Mouse (Mus musculus) neutrophil, adult 65 days (primary cell): ENCODE measurements around the gene Gbgt1. TPM values are rescaled to one million over a fixed set of nuclear protein-coding genes. Genes with fewer than 3 reads are reported as not detected.

ENCODE experiments used
- total RNA-seq: library from RNA; stranded (reverse); gene quantifications from 2 replicates; pipeline ENCODE4 v1.2.4, GENCODE M21; 2023

Gene Gbgt1
- 3.6 and 3.7 TPM in 2 replicates for total RNA-seq

GRCm38 (mm10) chr2:28496671-28497070 lies at the start of gene Gbgt1:
Gene Gbgt1 (plus strand): TSS chr2:28496891.

GRCm38 (mm10) chr2:28465836-28466518 lies 30.7 kb upstream of the Gbgt1 start, which contains the start of gene 1700007K13Rik:
Gene 1700007K13Rik (minus strand): TSS chr2:28466332.

GRCm38 (mm10) chr2:28467860-28468485 lies 28.7 kb upstream of the Gbgt1 start, which contains the start of gene Mrps2:
Gene Mrps2 (plus strand): TSS chr2:28468066.

GRCm38 (mm10) chr2:28505795-28506194 lies 9.1 kb downstream of the Gbgt1 start, which contains the start of gene Gm10134:
Gene Gm10134 (plus strand): TSS chr2:28506095.

GRCm38 (mm10) chr2:28512798-28513401 lies 16.2 kb downstream of the Gbgt1 start, which contains the start of gene Ralgds:
Gene Ralgds (plus strand): TSS chr2:28513125.

Other genes with a start within 250 kb of the Gbgt1 start
- 0.41 TPM in 1 of 2 replicates, not detected in the other for gene Ppp1r26, start 50.1 kb upstream of the Gbgt1 start, total RNA-seq
- gene 1700007K13Rik, start 30.6 kb upstream of the Gbgt1 start, total RNA-seq: not detected in 2 replicates
- 10.8 and 11.1 TPM in 2 replicates for gene Mrps2, start 28.8 kb upstream of the Gbgt1 start, total RNA-seq
- gene Gm10134, start 9.2 kb downstream of the Gbgt1 start, total RNA-seq: 1.5 TPM in 1 of 2 replicates, not detected in the other
- gene Ralgds, start 16.2 kb downstream of the Gbgt1 start, total RNA-seq: 128 and 156 TPM in 2 replicates
- gene Cel, start 66.5 kb downstream of the Gbgt1 start, total RNA-seq: not detected in 2 replicates
- gene Gtf3c5, start 86.9 kb downstream of the Gbgt1 start, total RNA-seq: 16.2 and 18.6 TPM in 2 replicates
- gene Gfi1b, start 125.1 kb downstream of the Gbgt1 start, total RNA-seq: 5.5 and 6.3 TPM in 2 replicates
- 32.7 and 44.4 TPM in 2 replicates for gene Tsc1, start 144.3 kb downstream of the Gbgt1 start, total RNA-seq
- 11.9 and 16.3 TPM in 2 replicates for gene Spaca9, start 202.8 kb downstream of the Gbgt1 start, total RNA-seq
- 2.2 and 5.0 TPM in 2 replicates for gene Ak8, start 203.3 kb downstream of the Gbgt1 start, total RNA-seq